Mouse (Mus musculus) lung, adult 2 months (tissue): ENCODE data around the gene Elf3.

Source experiments
- CTCF ChIP-seq: fragments of 200-500 bp; IDR thresholded peaks from 2 replicates; pipeline ENCODE4 v1.5.1; 2011; ENCODE audit warnings: mild to moderate bottlenecking, low read length, control low read depth; ENCODE audit not compliant: insufficient read depth
- POLR2A ChIP-seq: fragments of 200-500 bp; IDR thresholded peaks from 2 replicates; pipeline ENCODE4 v1.6.1; 2011; ENCODE audit warnings: low read depth, mild to moderate bottlenecking, control low read depth, low read length, borderline replicate concordance; ENCODE audit errors: extremely low read depth

- no peak for TF ChIP-seq CTCF
- TF ChIP-seq POLR2A: no peak
Observed at GRCm38 (mm10) chr1:135250706-135251105, 7.7 kb downstream of the Elf3 start.
